Mouse (Mus musculus): ENCODE data around the gene Galnt9. TPM values are rescaled to one million over a fixed set of nuclear protein-coding genes. Genes with fewer than 3 reads are reported as not detected.

Galnt9 gene
- polyA plus RNA-seq, 1 experiment from 2014 or later = 1.2 TPM

DNA sequence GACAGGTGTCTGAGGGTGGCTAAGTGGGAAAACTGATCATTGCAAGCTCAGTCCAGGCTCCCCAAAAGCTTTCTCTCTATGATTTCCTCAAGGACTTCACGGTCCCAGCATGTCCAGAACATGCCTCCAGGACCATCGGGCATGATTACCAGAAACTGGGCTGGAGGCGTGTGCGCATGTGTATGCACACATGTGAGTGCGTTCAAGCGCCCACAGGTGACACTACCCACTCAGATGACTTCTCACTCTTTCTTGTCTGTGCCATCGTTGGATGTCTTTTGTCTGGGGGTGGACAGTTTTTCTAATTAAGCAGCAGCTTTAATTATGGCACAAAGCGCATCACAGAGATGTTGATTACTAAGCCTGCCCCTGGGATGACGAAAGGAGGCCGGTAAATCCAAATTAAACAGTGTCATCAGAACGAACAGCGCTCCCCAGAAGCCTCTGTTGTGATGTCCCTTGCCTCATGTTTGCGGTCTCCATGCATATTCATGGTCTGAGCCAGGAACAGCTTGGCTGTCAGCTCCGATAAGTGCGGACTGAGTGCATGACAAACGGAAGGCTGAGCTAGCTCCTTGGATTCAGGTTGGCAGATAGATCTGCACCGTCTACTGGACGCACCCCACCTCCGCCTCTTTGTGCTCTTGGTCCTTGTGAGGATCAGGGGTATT, 36.5 kb downstream of the Galnt9 start:
- H3K4me1 ChIP-seq (ENCODE audit: control insufficient read depth, insufficient read depth, low read length) = no peaks in the 10 kb centered on the region
- 86% methylated on average over 19 of the region's 19 CpGs for WGBS
- ATAC-seq (ENCODE audit: insufficient number of reproducible peaks, insufficient read depth, low FRiP score, low read depth) = no peak
- no peaks in the 10 kb centered on the region for H3K27me3 ChIP-seq (ENCODE audit: control insufficient read depth, insufficient read depth, low read length)
- H3K9me3 ChIP-seq (ENCODE audit: control insufficient read depth, low read depth, low read length) = no peaks in the 10 kb centered on the region
- H3K27ac ChIP-seq (ENCODE audit: low read length) = no peak overlapping the region
- no peak overlapping the region for H3K4me3 ChIP-seq (ENCODE audit: low read depth, low read length)
- no peak overlapping the region for H3K9ac ChIP-seq (replicated peaks; ENCODE audit: low read depth, low read length)
- no peak overlapping the region for H3K4me2 ChIP-seq (replicated peaks; ENCODE audit: low read depth, low read length)
- no peaks in the 10 kb centered on the region for H3K36me3 ChIP-seq (ENCODE audit: control insufficient read depth, insufficient read depth, low read length)

- no peaks in the 10 kb centered on the region for H3K4me1 ChIP-seq (ENCODE audit: control insufficient read depth, insufficient read depth, low read length)
- H3K9ac ChIP-seq (replicated peaks; ENCODE audit: low read depth, low read length) = no peak overlapping the region
- no peak for ATAC-seq (ENCODE audit: insufficient number of reproducible peaks, insufficient read depth, low FRiP score, low read depth)
- H3K4me3 ChIP-seq (ENCODE audit: low read depth, low read length) = no peak overlapping the region
- no peak overlapping the region for H3K27ac ChIP-seq (ENCODE audit: low read length)
- H3K36me3 ChIP-seq (ENCODE audit: control insufficient read depth, insufficient read depth, low read length) = no peaks in the 10 kb centered on the region
- WGBS = 66% methylated on average over 10 of the region's 10 CpGs
- H3K4me2 ChIP-seq (replicated peaks; ENCODE audit: low read depth, low read length) = no peak overlapping the region
- no peaks in the 10 kb centered on the region for H3K9me3 ChIP-seq (ENCODE audit: control insufficient read depth, low read depth, low read length)
- no peaks in the 10 kb centered on the region for H3K27me3 ChIP-seq (ENCODE audit: control insufficient read depth, insufficient read depth, low read length)
Measured at GRCm38 (mm10) chr5:110582647-110583538, 38.7 kb downstream of the Galnt9 start.

DNA sequence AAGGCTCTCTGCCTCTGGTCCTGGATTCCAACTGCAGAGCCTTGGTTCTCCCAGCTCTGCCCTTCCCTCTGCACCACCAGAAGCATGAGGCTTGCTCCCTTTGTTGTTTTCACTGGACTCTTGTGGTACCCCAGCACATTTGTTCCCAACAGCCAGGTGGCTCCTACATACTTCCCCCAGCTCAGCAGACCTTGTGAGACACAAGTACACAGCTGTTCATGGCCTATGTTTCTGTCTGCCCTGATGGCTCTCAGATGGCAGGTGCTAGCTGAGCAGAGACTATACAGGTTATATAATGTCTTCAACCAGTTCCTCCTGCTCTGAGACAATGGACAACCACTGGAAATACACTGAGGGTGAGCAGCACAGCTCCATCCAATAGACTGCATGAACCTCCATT, 43.3 kb downstream of the Galnt9 start:
- no peak overlapping the region for H3K4me3 ChIP-seq (ENCODE audit: low read depth, low read length)
- H3K36me3 ChIP-seq (ENCODE audit: control insufficient read depth, insufficient read depth, low read length) = no peaks in the 10 kb centered on the region
- H3K4me1 ChIP-seq (ENCODE audit: control insufficient read depth, insufficient read depth, low read length) = no peaks in the 10 kb centered on the region
- no peak for ATAC-seq (ENCODE audit: insufficient number of reproducible peaks, insufficient read depth, low FRiP score, low read depth)
- no peaks in the 10 kb centered on the region for H3K9me3 ChIP-seq (ENCODE audit: control insufficient read depth, low read depth, low read length)
- no peak overlapping the region for H3K9ac ChIP-seq (replicated peaks; ENCODE audit: low read depth, low read length)
- no peak overlapping the region for H3K27ac ChIP-seq (ENCODE audit: low read length)
- H3K4me2 ChIP-seq (replicated peaks; ENCODE audit: low read depth, low read length) = no peak overlapping the region
- no peaks in the 10 kb centered on the region for H3K27me3 ChIP-seq (ENCODE audit: control insufficient read depth, insufficient read depth, low read length)

DNA sequence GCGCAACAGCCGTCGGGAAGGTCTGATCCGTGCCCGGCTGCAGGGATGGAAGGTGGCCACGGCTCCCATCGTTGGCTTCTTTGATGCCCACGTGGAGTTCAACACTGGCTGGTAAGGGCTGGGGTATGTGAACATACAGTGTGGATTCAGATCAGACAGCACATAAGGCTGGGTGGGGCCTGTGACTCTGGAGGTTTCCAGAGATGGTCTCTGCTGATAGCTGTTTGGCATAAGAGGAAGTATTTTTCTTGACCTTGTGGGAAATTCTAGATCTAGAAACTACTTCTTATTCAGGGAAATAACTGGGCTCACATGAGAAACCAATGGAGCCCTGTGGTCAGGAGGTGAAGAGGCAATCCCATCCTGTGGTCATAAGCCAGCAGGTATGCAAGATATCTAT, 45.7 kb downstream of the Galnt9 start:
- Histone ChIP-seq H3K9ac (replicated peaks; ENCODE audit: low read depth, low read length) (no peak overlapping the region), H3K4me1 (ENCODE audit: control insufficient read depth, insufficient read depth, low read length) (no peaks in the 10 kb centered on the region), H3K4me3 (ENCODE audit: low read depth, low read length) (no peak overlapping the region), H3K36me3 (ENCODE audit: control insufficient read depth, insufficient read depth, low read length) (no peaks in the 10 kb centered on the region), H3K27me3 (ENCODE audit: control insufficient read depth, insufficient read depth, low read length) (no peaks in the 10 kb centered on the region), H3K27ac (ENCODE audit: low read length) (no peak overlapping the region), H3K9me3 (ENCODE audit: control insufficient read depth, low read depth, low read length) (no peaks in the 10 kb centered on the region), H3K4me2 (replicated peaks; ENCODE audit: low read depth, low read length) (no peak overlapping the region)
- ATAC-seq (ENCODE audit: insufficient number of reproducible peaks, insufficient read depth, low FRiP score, low read depth) = no peak
- 91% methylated on average over 8 of the region's 8 CpGs for WGBS

GRCm38 (mm10) chr5:110594465-110594864, 50.3 kb downstream of the Galnt9 start:
- no peak overlapping the region for H3K27ac ChIP-seq (ENCODE audit: low read length)
- no peaks in the 10 kb centered on the region for H3K27me3 ChIP-seq (ENCODE audit: control insufficient read depth, insufficient read depth, low read length)
- WGBS = 80% methylated on average over 8 of the region's 8 CpGs
- no peak overlapping the region for H3K4me3 ChIP-seq (ENCODE audit: low read depth, low read length)
- no peak overlapping the region for H3K4me2 ChIP-seq (replicated peaks; ENCODE audit: low read depth, low read length)
- no peaks in the 10 kb centered on the region for H3K4me1 ChIP-seq (ENCODE audit: control insufficient read depth, insufficient read depth, low read length)
- no peak for ATAC-seq (ENCODE audit: insufficient number of reproducible peaks, insufficient read depth, low FRiP score, low read depth)
- H3K36me3 ChIP-seq (ENCODE audit: control insufficient read depth, insufficient read depth, low read length) = no peaks in the 10 kb centered on the region
- no peak overlapping the region for H3K9ac ChIP-seq (replicated peaks; ENCODE audit: low read depth, low read length)
- H3K9me3 ChIP-seq (ENCODE audit: control insufficient read depth, low read depth, low read length) = no peaks in the 10 kb centered on the region

DNA sequence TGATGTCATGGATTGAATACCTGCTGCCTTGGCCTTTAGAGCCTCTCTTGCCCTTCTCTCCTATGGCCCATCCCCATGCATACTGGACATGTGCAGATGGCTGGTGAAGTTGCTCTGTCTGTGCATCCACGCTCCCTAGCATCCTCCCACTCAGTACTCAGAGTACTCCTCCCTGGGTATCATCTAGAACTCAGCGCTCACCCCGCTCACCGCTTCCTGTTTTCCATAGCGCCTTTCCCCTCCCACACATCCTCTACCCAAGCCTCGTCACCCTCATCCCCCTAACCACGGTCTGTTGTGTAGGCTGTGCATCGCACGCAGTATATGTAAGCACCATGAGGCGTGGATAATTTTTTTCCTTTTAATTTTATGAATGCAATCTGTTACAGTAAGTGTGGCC, 51.2 kb downstream of the Galnt9 start:
- WGBS = 94% methylated on average over 10 of the region's 10 CpGs
- Histone ChIP-seq H3K4me3 (ENCODE audit: low read depth, low read length) (no peak overlapping the region), H3K9me3 (ENCODE audit: control insufficient read depth, low read depth, low read length) (no peaks in the 10 kb centered on the region), H3K4me1 (ENCODE audit: control insufficient read depth, insufficient read depth, low read length) (no peaks in the 10 kb centered on the region), H3K27me3 (ENCODE audit: control insufficient read depth, insufficient read depth, low read length) (no peaks in the 10 kb centered on the region), H3K27ac (ENCODE audit: low read length) (no peak overlapping the region), H3K36me3 (ENCODE audit: control insufficient read depth, insufficient read depth, low read length) (no peaks in the 10 kb centered on the region), H3K4me2 (replicated peaks; ENCODE audit: low read depth, low read length) (no peak overlapping the region), H3K9ac (replicated peaks; ENCODE audit: low read depth, low read length) (no peak overlapping the region)
- no peak for ATAC-seq (ENCODE audit: insufficient number of reproducible peaks, insufficient read depth, low FRiP score, low read depth)

DNA sequence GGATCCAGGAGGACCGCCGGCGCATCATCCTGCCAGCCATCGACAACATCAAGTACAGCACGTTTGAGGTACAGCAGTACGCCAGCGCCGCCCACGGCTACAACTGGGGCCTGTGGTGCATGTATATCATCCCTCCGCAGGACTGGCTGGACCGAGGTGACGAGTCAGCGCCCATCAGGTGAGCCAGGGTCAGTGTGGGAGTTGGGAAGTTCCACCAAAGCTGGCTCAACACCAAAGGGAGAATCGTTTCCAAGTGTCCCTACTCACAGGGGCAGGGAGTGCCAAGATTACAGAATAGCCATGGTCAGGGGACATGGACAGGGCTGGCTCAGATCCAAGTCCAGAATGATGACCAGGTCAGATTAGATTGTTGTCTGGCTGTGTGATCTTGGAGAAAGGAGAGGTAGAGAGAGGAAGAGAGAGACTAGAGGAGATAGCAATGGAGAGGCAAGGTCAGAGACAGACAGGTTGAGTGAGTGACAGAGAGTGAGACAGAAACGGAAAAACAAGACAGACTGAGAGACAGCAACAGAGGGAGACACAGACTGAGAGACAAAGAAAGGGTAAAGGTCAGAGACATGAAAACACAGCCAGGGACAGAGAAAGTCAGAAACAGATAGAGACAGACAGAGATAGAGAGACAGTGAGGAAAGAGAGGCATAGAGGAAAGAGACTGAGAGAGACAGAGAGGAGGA, 52.1 kb downstream of the Galnt9 start:
- Histone ChIP-seq H3K4me1 (ENCODE audit: control insufficient read depth, insufficient read depth, low read length) (no peaks in the 10 kb centered on the region), H3K36me3 (ENCODE audit: control insufficient read depth, insufficient read depth, low read length) (no peaks in the 10 kb centered on the region), H3K9me3 (ENCODE audit: control insufficient read depth, low read depth, low read length) (no peaks in the 10 kb centered on the region), H3K27ac (ENCODE audit: low read length) (no peak overlapping the region), H3K4me3 (ENCODE audit: low read depth, low read length) (no peak overlapping the region), H3K4me2 (replicated peaks; ENCODE audit: low read depth, low read length) (no peak overlapping the region), H3K9ac (replicated peaks; ENCODE audit: low read depth, low read length) (no peak overlapping the region), H3K27me3 (ENCODE audit: control insufficient read depth, insufficient read depth, low read length) (no peaks in the 10 kb centered on the region)
- no peak for ATAC-seq (ENCODE audit: insufficient number of reproducible peaks, insufficient read depth, low FRiP score, low read depth)
- 86% methylated on average over 15 of the region's 15 CpGs for WGBS

DNA sequence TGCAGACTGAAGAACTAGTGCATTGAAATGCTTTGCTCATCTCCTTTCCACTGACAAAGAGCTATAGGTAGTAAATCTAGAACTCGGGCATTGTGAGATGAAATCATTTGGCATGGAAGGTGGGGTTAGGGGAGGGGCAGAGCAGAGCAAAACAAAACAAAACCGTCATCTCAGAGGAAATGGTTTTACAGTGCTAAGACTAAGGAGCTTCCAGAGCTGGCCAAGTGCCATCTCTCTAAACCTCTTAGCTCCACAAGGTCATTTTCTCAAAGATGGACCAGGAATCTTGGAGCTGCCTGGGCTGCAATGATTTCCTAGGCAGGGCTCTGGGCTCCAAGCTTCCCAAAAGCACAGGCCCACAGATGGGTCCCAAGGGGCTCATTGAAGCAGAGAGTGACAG, 53.3 kb downstream of the Galnt9 start:
- no peaks in the 10 kb centered on the region for H3K36me3 ChIP-seq (ENCODE audit: control insufficient read depth, insufficient read depth, low read length)
- H3K4me2 ChIP-seq (replicated peaks; ENCODE audit: low read depth, low read length) = no peak overlapping the region
- WGBS = 35% methylated on average over 2 of the region's 2 CpGs
- no peak overlapping the region for H3K27ac ChIP-seq (ENCODE audit: low read length)
- H3K4me1 ChIP-seq (ENCODE audit: control insufficient read depth, insufficient read depth, low read length) = no peaks in the 10 kb centered on the region
- H3K9me3 ChIP-seq (ENCODE audit: control insufficient read depth, low read depth, low read length) = no peaks in the 10 kb centered on the region
- no peaks in the 10 kb centered on the region for H3K27me3 ChIP-seq (ENCODE audit: control insufficient read depth, insufficient read depth, low read length)
- no peak for ATAC-seq (ENCODE audit: insufficient number of reproducible peaks, insufficient read depth, low FRiP score, low read depth)
- H3K9ac ChIP-seq (replicated peaks; ENCODE audit: low read depth, low read length) = no peak overlapping the region
- no peak overlapping the region for H3K4me3 ChIP-seq (ENCODE audit: low read depth, low read length)
